Comparison of ENCODE assay signal across 8 mouse cellular contexts in the genomic region with DNA sequence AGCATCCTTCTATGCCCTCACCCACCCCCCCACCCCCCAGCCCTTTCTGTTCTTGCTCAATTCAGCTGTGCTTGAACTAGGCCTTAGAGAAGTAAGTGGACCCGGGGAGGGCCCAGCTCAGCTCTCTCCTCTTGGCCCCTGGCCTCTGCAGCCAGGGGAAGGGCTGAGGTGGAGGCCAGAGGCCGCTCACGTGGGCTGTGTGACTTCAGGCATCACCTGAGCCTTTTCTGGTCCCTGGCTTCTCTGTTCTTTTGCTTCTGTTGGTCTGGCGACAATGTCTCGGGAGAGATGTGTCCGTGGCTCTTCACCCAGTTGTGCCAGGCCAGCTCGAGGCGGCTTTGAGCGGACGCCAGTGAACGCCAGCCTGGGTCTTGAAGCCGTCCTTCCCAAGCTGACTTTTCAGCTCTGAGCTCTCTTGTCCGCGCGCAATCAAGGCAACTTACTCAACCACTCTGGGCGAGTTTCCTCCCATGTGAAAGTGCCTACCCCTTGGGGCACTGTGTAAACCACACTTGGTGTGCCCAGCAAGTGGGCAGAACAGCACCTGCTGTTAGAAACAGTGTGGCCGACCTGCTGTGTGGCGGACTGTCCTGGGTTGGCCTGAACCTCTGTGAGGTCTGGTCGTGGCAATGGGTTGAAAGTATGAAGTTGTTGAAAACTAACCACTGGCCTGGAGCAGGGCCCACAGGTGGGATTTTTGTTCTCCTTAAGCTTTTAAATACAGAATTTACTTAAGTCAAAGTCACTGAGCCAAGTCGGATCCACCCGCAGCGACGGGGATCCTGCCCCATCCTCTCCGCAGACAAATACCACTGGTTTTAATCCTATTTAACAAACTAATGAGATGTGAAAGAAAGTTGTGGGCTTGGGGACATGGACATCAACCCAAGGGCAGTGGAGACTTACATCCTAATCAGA.
DNase-seq lines count a peak whose midpoint lies in the region; ATAC-seq and TF ChIP-seq lines count a peak whose summit lies in the region.

No protein-coding gene starts in this region.

- ATAC-seq in liver, embryonic 16.5 days (ENCODE audit: low read depth) = no peak
- no peak for ATAC-seq in cerebellum, adult (ENCODE audit: insufficient number of reproducible peaks, low FRiP score, low TSS enrichment)

- peak overlapping the region; percentile 5; the same call in 1 of the 2 replicates for H3K4me3 ChIP-seq in testis, adult 2 months (ENCODE audit: control insufficient read depth, low read depth, low read length)
- no peak overlapping the region for H3K4me3 ChIP-seq in liver, embryonic 16.5 days (ENCODE audit: low read depth, low read length)

- DNase-seq in adrenal gland, adult 8-10 months = peak; percentile 58
- no peak for DNase-seq in adrenal gland, postnatal 4 days (ENCODE audit: low spot score in 2 of 2)
- no peak for DNase-seq in testis, postnatal 14 days (ENCODE audit: low spot score)
- no peak for DNase-seq in frontal cortex, postnatal 25 days (ENCODE audit: low spot score in 2 of 2)
- DNase-seq in ovary, postnatal 36 days (ENCODE audit: low spot score) = no peak

- no peak overlapping the region for H3K9ac ChIP-seq in liver, embryonic 16.5 days (ENCODE audit: low read depth, low read length)

- no peak for TF ChIP-seq CTCF in testis, adult 2 months (IDR thresholded peaks at IDR 0.05; ENCODE audit: control insufficient read depth, insufficient read depth, insufficient replicate concordance, low read depth, low read length)

- H3K9me3 ChIP-seq in liver, embryonic 16.5 days (replicated peaks; ENCODE audit: control insufficient read depth, low read length) = no peaks in the 10 kb centered on the region

- peaks cover 13% of the 10 kb centered on the region for H3K4me1 ChIP-seq in testis, adult 2 months (ENCODE audit: control insufficient read depth, insufficient read depth, low read length)
- H3K4me1 ChIP-seq in liver, embryonic 16.5 days (ENCODE audit: control insufficient read depth, low read depth, low read length) = peaks cover 15% of the 10 kb centered on the region

- TF ChIP-seq POLR2A in testis, adult 2 months (IDR thresholded peaks at IDR 0.05; ENCODE audit: control insufficient read depth, low read depth, low read length) = no peak

- 72% methylated on average over 24 of the region's 24 CpGs for WGBS in liver, embryonic 16.5 days (ENCODE audit: insufficient replicate concordance)

- no peaks in the 10 kb centered on the region for H3K36me3 ChIP-seq in testis, adult 2 months (ENCODE audit: control insufficient read depth, insufficient read depth, low read length)
- no peaks in the 10 kb centered on the region for H3K36me3 ChIP-seq in liver, embryonic 16.5 days (ENCODE audit: control insufficient read depth, insufficient read depth)

- no peak overlapping the region for H3K27ac ChIP-seq in testis, adult 2 months (ENCODE audit: control insufficient read depth, insufficient read depth, low read depth, low read length)
- H3K27ac ChIP-seq in liver, embryonic 16.5 days (ENCODE audit: low read length) = peak overlapping the region; percentile 33

- H3K27me3 ChIP-seq in testis, adult 2 months (ENCODE audit: control insufficient read depth, insufficient read depth, low read length) = no peaks in the 10 kb centered on the region
- no peaks in the 10 kb centered on the region for H3K27me3 ChIP-seq in liver, embryonic 16.5 days (ENCODE audit: control insufficient read depth, insufficient read depth, low read depth, low read length)

- H3K4me2 ChIP-seq in liver, embryonic 16.5 days (ENCODE audit: low read depth, low read length) = no peak overlapping the region
